Mouse (Mus musculus) forebrain, postnatal 0 days (tissue): ENCODE results near the gene Hist1h2bj. TPM values are rescaled to one million over a fixed set of nuclear protein-coding genes. Genes with fewer than 3 reads are reported as not detected.
"Not testable (repeated sequence)": the region's sequence is repeated elsewhere in the genome, so short reads cannot be mapped to it uniquely, and the experiment has no call there.

Experiments
- ATAC-seq: fragments of 200-750 bp; cut with Nextera tagmentation; 2 replicates; pipeline ENCODE4 v1.8.0; 2017; ENCODE audit warnings: mild to moderate bottlenecking, moderate library complexity
- DNase-seq: peaks from one replicate; pipeline ENCODE4 v3.0.0-alpha.2; 2015
- H3K27ac ChIP-seq: fragments of 300-500 bp; sonication (generic); 2 replicates; pipeline ENCODE4 v1.5.1; 2014; ENCODE audit warnings: low read depth, mild to moderate bottlenecking, antibody characterized with exemption, low read length, moderate library complexity, mixed read lengths
- H3K27me3 ChIP-seq: fragments of 300-500 bp; sonication (generic); 2 replicates; pipeline ENCODE4 v1.6.1; 2014; ENCODE audit warnings: mild to moderate bottlenecking, low read length, mixed read lengths; ENCODE audit not compliant: insufficient read depth
- H3K36me3 ChIP-seq: fragments of 300-500 bp; sonication (generic); 2 replicates; pipeline ENCODE4 v1.6.1; 2014; ENCODE audit warnings: mild to moderate bottlenecking, moderate library complexity; ENCODE audit not compliant: insufficient read depth
- H3K4me1 ChIP-seq: fragments of 300-500 bp; sonication (generic); 2 replicates; pipeline ENCODE4 v1.6.1; 2014; ENCODE audit warnings: antibody characterized with exemption; ENCODE audit not compliant: insufficient read depth
- H3K4me2 ChIP-seq: fragments of 300-500 bp; sonication (generic); 2 replicates; pipeline ENCODE4 v1.6.1; 2014; ENCODE audit warnings: low read depth, mild to moderate bottlenecking, moderate library complexity
- H3K4me3 ChIP-seq: fragments of 300-500 bp; sonication (generic); 2 replicates; pipeline ENCODE4 v1.5.1; 2014; ENCODE audit warnings: low read depth, low read length, mixed read lengths
- H3K9ac ChIP-seq: fragments of 300-500 bp; sonication (generic); 2 replicates; pipeline ENCODE4 v1.6.1; 2014; ENCODE audit warnings: mild to moderate bottlenecking
- H3K9me3 ChIP-seq: fragments of 300-500 bp; sonication (generic); 2 replicates; pipeline ENCODE4 v1.6.1; 2016; ENCODE audit warnings: low read length
- CTCF ChIP-seq: sonication (generic); IDR thresholded peaks from 2 replicates; pipeline ENCODE4 v1.5.1; 2016; ENCODE audit warnings: antibody characterized with exemption, control low read depth, low read depth
- WGBS: fragments of 180-500 bp; shearing (Covaris S2); extraction: QIAGEN DNeasy Blood & Tissue Kit; methylation state at CpG from one replicate; pipeline ENCODE4 v1.1.7; 2014; 5-methylcytosine and 5-hydroxymethylcytosine counted together
- polyA plus RNA-seq: library from polyadenylated mRNA; unstranded; fragments of >200 nt; fragmentation: Nextera tagmentation; extraction: Ambion mirVana; gene quantifications from 2 replicates; pipeline ENCODE4 v1.2.1, GENCODE M21; 2015
- total RNA-seq: library from RNA; depleted of rRNA; stranded (reverse); fragments of >200 nt; gene quantifications from 2 replicates; pipeline ENCODE4 v1.2.3, GENCODE M21; 2014

The Hist1h2bj gene
- total and polyA plus RNA-seq, 2 experiments from 2014 or later, result 1.6 to 305 TPM

DNA sequence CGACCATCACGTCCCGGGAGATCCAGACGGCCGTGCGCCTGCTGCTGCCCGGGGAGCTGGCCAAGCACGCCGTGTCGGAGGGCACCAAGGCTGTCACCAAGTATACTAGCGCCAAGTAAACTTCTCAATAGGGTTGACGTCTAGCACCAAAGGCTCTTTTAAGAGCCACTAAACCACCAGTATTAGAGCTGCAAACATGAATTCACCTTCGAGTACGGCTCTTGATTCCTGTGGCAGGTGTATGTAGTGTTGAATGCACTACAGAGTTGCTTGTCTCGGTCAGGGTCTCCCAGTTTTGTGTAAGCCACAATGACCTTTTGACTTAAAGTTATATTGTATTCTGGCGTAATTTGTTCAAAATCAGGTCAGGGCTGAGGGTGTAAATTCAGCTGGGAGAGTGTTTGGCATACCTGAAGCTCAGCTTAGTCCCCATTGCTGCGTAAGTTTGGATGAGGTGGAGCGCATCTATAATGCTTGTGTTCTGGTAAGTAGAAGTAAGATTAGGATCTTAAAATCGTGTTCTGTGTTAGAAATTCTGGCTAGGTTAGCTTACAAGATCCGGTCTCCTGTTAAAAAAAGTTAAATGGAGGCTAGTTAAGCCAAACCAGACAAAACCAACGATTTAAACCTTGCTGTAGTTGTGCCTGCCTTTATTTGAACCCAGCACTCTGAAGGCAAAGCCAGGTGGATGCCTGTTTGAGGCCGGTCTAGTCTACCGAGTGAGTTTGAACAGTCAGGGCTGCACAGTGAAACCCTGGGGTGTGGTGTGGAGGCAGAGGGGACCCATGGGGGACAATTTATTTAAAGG, 6.7 kb upstream of the Hist1h2bj start:
- H3K27ac ChIP-seq, result no peak overlapping the region
- no peaks in the 10 kb centered on the region for H3K9me3 ChIP-seq
- peak overlapping the region; percentile 28 for H3K9ac ChIP-seq
- H3K4me2 ChIP-seq, result peak overlapping the region; percentile 56
- H3K36me3 ChIP-seq, result no peaks in the 10 kb centered on the region
- TF ChIP-seq CTCF, result no peak
- DNase-seq (peak; percentile 32), ATAC-seq (no peak; the same call in 1 of the 2 replicates)
- 2% methylated on average over 19 of the region's 23 CpGs for WGBS
- peak overlapping the region; percentile 40 for H3K4me3 ChIP-seq
- no peaks in the 10 kb centered on the region for H3K27me3 ChIP-seq
- H3K4me1 ChIP-seq, result peaks cover 17% of the 10 kb centered on the region

GRCm38 (mm10) chr13:22036986-22037385, 6.0 kb upstream of the Hist1h2bj start:
- no peak for ATAC-seq
- H3K36me3 ChIP-seq, result no peaks in the 10 kb centered on the region
- no peaks in the 10 kb centered on the region for H3K27me3 ChIP-seq
- H3K4me3 ChIP-seq, result no peak overlapping the region
- peaks cover 17% of the 10 kb centered on the region for H3K4me1 ChIP-seq
- no peak overlapping the region for H3K4me2 ChIP-seq
- TF ChIP-seq CTCF, result no peak
- H3K27ac ChIP-seq, result no peak overlapping the region
- no peaks in the 10 kb centered on the region for H3K9me3 ChIP-seq
- WGBS, result 63% methylated on average over 3 of the region's 3 CpGs
- H3K9ac ChIP-seq, result no peak overlapping the region
- no peak for DNase-seq

DNA sequence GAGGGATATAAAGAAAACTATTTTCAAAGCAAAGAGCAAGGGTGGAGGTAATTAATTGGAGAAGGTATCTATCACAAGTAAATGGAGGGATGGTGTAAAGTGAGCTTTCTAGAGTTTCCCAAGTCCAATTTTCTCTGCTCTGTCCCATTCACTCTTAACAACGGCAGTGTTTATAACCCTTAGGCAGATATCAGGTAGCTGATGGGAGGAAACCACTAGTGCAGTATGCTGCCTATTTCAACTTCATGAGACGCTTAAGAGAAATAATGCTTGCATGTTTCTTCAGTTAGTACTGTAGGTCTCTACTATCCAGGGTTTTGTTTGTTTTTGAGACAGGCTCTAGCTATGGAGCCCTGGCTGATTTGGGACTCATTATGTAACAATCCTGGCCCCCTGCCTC, 5.6 kb upstream of the Hist1h2bj start:
- H3K27ac ChIP-seq, result no peak overlapping the region
- H3K4me2 ChIP-seq, result no peak overlapping the region
- DNase-seq (no peak), ATAC-seq (no peak)
- no peaks in the 10 kb centered on the region for H3K36me3 ChIP-seq
- no peak overlapping the region for H3K9ac ChIP-seq
- H3K9me3 ChIP-seq, result no peaks in the 10 kb centered on the region
- 83% methylated on average over 2 of the region's 2 CpGs for WGBS
- H3K4me3 ChIP-seq, result no peak overlapping the region
- peaks cover 17% of the 10 kb centered on the region for H3K4me1 ChIP-seq
- H3K27me3 ChIP-seq, result no peaks in the 10 kb centered on the region
- TF ChIP-seq CTCF, result no peak

GRCm38 (mm10) chr13:22039364-22039763, 3.6 kb upstream of the Hist1h2bj start:
- 66% methylated on average over 5 of the region's 5 CpGs for WGBS
- H3K4me3 ChIP-seq, result no peak overlapping the region
- H3K4me1 ChIP-seq, result peaks cover 17% of the 10 kb centered on the region
- H3K36me3 ChIP-seq, result no peaks in the 10 kb centered on the region
- DNase-seq (no peak), ATAC-seq (no peak)
- no peak overlapping the region for H3K4me2 ChIP-seq
- TF ChIP-seq CTCF, result no peak
- H3K9me3 ChIP-seq, result no peaks in the 10 kb centered on the region
- no peaks in the 10 kb centered on the region for H3K27me3 ChIP-seq
- no peak overlapping the region for H3K9ac ChIP-seq
- H3K27ac ChIP-seq, result no peak overlapping the region

GRCm38 (mm10) chr13:22039951-22040463, 3.0 kb upstream of the Hist1h2bj start:
- no peaks in the 10 kb centered on the region for H3K9me3 ChIP-seq
- no peaks in the 10 kb centered on the region for H3K27me3 ChIP-seq
- no peak overlapping the region for H3K9ac ChIP-seq
- no peak overlapping the region for H3K27ac ChIP-seq
- WGBS, result 7% methylated on average over 2 of the region's 2 CpGs
- TF ChIP-seq CTCF, result no peak
- ATAC-seq (no peak), DNase-seq (no peak)
- H3K4me1 ChIP-seq, result peaks cover 17% of the 10 kb centered on the region
- H3K4me3 ChIP-seq, result no peak overlapping the region
- H3K36me3 ChIP-seq, result no peaks in the 10 kb centered on the region
- peak overlapping the region; percentile 71 for H3K4me2 ChIP-seq

DNA sequence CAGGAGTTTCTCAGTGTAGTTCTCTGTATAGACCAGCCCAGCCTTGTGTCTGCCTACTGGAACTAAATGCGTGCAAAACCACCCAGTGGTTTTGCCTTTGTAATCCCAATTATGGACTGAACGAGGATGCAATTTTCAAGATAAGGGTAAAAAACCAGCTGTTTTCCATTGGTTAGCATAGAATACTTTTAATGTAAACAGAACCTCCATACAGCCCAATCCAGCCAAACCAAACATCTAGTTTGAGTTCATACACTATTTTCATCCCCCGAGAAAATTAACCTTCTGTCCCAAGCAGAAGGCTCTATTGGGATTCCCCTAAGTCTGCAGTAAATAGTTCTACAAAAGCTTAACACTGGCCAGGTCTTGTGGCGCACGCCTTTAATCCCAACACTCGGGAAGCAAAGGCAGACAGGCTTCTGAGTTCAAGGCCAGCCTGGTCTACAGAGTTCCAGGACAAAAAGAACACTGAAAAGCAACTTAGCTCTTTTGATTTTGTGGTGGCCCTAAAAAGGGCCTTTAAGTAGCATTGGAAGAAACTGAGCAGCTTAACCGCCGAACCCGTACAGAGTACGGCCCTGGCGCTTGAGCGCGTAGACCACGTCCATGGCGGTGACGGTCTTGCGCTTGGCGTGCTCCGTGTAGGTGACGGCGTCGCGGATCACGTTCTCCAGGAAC, 2.4 kb upstream of the Hist1h2bj start:
- 0% methylated on average over 18 of the region's 24 CpGs for WGBS
- no peaks in the 10 kb centered on the region for H3K36me3 ChIP-seq
- TF ChIP-seq CTCF, result no peak
- peaks cover 17% of the 10 kb centered on the region for H3K4me1 ChIP-seq
- peak overlapping the region; percentile 40 for H3K4me3 ChIP-seq
- H3K27ac ChIP-seq, result peak overlapping the region; percentile 79
- peak; percentile 8; the same call in 1 of the 2 replicates for ATAC-seq
- H3K27me3 ChIP-seq, result no peaks in the 10 kb centered on the region
- H3K4me2 ChIP-seq, result peak overlapping the region; percentile 71
- peak overlapping the region; percentile 42 for H3K9ac ChIP-seq
- no peak for DNase-seq
- H3K9me3 ChIP-seq, result no peaks in the 10 kb centered on the region

DNA sequence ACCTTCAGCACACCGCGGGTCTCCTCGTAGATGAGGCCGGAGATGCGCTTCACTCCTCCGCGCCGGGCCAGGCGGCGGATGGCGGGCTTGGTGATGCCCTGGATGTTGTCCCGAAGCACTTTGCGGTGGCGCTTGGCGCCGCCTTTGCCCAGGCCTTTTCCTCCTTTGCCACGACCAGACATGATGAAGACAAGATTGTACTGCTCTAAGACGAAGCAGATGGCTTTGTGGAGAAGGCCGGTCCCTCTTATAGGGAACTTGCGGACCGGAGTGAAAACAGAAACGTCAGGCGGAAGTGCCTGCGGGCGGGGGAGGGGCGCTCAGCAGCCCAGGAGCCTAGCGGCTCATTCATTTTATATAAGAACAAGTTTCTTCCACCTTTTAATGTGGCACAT, 1.9 kb upstream of the Hist1h2bj start, which contains the start of gene Hist1h4i:
Gene Hist1h4i (minus strand): TSS at position 221 of the 395 bp plus-strand sequence.
- peak within 1 kb of the TSS; percentile 71 for H3K4me2 ChIP-seq

More for the DNA sequence above, 1.9 kb upstream of the Hist1h2bj start, which contains the start of gene Hist1h4i:
- Histone ChIP-seq H3K27ac (peak within 1 kb of the TSS; percentile 79), H3K4me1 (peaks cover 17% of the 10 kb centered on the region), H3K4me3 (peak within 1 kb of the TSS; percentile 40), H3K9ac (peak within 1 kb of the TSS; percentile 42)
- H3K9me3 ChIP-seq, H3K27me3 ChIP-seq, H3K36me3 ChIP-seq: not testable (repeated sequence)
- peak; percentile 71 for ATAC-seq
- under 1% methylated on average over 21 of the region's 27 CpGs for WGBS
- DNase-seq, result peak; percentile 96
